In the genomic region with DNA sequence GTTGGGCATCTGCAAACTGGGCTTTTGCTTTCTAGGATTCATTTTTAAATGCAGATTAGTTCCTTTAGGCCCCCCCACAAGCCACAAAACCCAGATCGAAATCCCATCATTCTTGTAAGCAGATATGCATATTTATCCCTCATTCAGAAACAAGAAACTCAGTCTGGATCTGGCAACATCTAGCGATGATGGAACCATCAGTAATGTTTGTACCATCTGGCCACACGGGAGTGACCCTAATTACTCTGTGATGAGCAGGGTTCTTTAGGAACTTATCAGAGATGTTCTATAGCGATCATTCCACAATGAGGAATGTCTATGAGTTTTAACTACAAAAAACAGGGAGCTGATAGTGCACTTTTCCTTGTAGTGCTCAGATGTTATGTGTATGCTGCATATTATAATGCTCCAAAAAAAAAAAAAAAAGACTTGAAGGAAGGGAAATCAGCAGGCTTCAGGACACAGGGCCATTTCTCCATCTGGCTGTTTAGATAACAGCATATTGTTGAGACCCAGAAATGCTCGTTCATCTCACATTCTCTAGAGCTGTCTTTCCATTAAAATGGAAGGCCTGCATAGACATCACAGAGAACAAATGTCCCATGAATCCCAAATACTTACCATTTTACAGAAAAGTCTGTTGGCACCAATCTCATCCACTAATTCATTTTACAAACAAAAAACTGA, we compare ENCODE assay signal across 15 mouse cellular contexts.
"Had no signal": no experiment of that assay in that cellular context is flagged by ENCODE, and none has a peak within 500 bp of the region (broad histone marks: within the 10 kb centered on the region; RNA-seq: fewer than 3 reads in every experiment).

No protein-coding gene starts in this region.

- H3K27me3 ChIP-seq: liver, embryonic 12.5 days; lung, embryonic 15.5 days; megakaryocyte, embryonic 14.5 days; midbrain, embryonic 15.5 days; neural tube, embryonic 12.5 days had no signal

- H3K27ac ChIP-seq: left cerebral cortex, adult 2 months; limb, embryonic 10.5 days; liver, embryonic 12.5 days; lung, embryonic 15.5 days; macrophage; midbrain, embryonic 15.5 days; neural tube, embryonic 12.5 days; stomach, postnatal 0 days had no signal

- DNase-seq: kidney, postnatal 14 days; lung, postnatal 14 days; right cerebral cortex, adult 18-20 months; right cerebral cortex, postnatal 25 days; thymus, postnatal 4 days had no signal

- H3K36me3 ChIP-seq: limb, embryonic 10.5 days; liver, embryonic 12.5 days; lung, embryonic 15.5 days; midbrain, embryonic 15.5 days; neural tube, embryonic 12.5 days had no signal

- H3K4me3 ChIP-seq: left cerebral cortex, adult 2 months; limb, embryonic 10.5 days; liver, embryonic 12.5 days; lung, embryonic 15.5 days; megakaryocyte, embryonic 14.5 days; midbrain, embryonic 15.5 days; neural tube, embryonic 12.5 days had no signal

- H3K9me3 ChIP-seq: limb, embryonic 10.5 days; liver, embryonic 12.5 days; lung, embryonic 15.5 days; megakaryocyte, embryonic 14.5 days; midbrain, embryonic 15.5 days; neural tube, embryonic 12.5 days had no signal

- H3K4me2 ChIP-seq: liver, embryonic 12.5 days; lung, embryonic 15.5 days; midbrain, embryonic 11.5 days; midbrain, embryonic 15.5 days; neural tube, embryonic 12.5 days had no signal

- H3K4me1 ChIP-seq: limb, embryonic 10.5 days; liver, embryonic 12.5 days; lung, embryonic 15.5 days; megakaryocyte, embryonic 14.5 days; midbrain, embryonic 15.5 days; neural tube, embryonic 12.5 days had no signal

- H3K9ac ChIP-seq: liver, embryonic 12.5 days; lung, embryonic 15.5 days; midbrain, embryonic 15.5 days; neural tube, embryonic 12.5 days had no signal

- ATAC-seq: liver, embryonic 12.5 days; midbrain, embryonic 15.5 days had no signal
